Mouse (Mus musculus) hindbrain, embryonic 13.5 days (tissue): Measurements from ENCODE around the gene Msh3. TPM values are rescaled to one million over a fixed set of nuclear protein-coding genes. Genes with fewer than 3 reads are reported as not detected.
"Not testable (repeated sequence)": the region's sequence is repeated elsewhere in the genome, so short reads cannot be mapped to it uniquely, and the experiment has no call there.

Source experiments
- ATAC-seq: fragments of 200-750 bp; cut with Nextera tagmentation; 2 replicates; pipeline ENCODE4 v1.8.0; 2017; ENCODE audit warnings: moderate TSS enrichment; ENCODE audit not compliant: low FRiP score
- H3K27ac ChIP-seq: fragments of 300-500 bp; sonication (generic); 2 replicates; pipeline ENCODE4 v1.5.1; 2015; ENCODE audit warnings: inconsistent platforms, mild to moderate bottlenecking, moderate library complexity
- H3K27me3 ChIP-seq: fragments of 300-500 bp; sonication (generic); 2 replicates; pipeline ENCODE4 v1.6.1; 2015; ENCODE audit warnings: mild to moderate bottlenecking, inconsistent platforms
- H3K36me3 ChIP-seq: fragments of 300-500 bp; sonication (generic); 2 replicates; pipeline ENCODE4 v1.6.1; 2015; ENCODE audit warnings: mild to moderate bottlenecking, inconsistent platforms
- H3K4me1 ChIP-seq: fragments of 300-500 bp; sonication (generic); replicated peaks from 2 replicates; pipeline ENCODE4 v1.6.1; 2015; ENCODE audit warnings: inconsistent platforms
- H3K4me2 ChIP-seq: fragments of 300-500 bp; sonication (generic); 2 replicates; pipeline ENCODE4 v1.6.1; 2015; ENCODE audit warnings: inconsistent platforms, mild to moderate bottlenecking, moderate library complexity
- H3K4me3 ChIP-seq: fragments of 300-500 bp; sonication (generic); 2 replicates; pipeline ENCODE4 v1.5.1; 2015; ENCODE audit warnings: mild to moderate bottlenecking, inconsistent platforms
- H3K9ac ChIP-seq: fragments of 300-500 bp; sonication (generic); 2 replicates; pipeline ENCODE4 v1.6.1; 2015; ENCODE audit warnings: mild to moderate bottlenecking, inconsistent platforms
- H3K9me3 ChIP-seq: fragments of 300-500 bp; sonication (generic); 2 replicates; pipeline ENCODE4 v1.6.1; 2016; ENCODE audit warnings: inconsistent platforms
- whole genome bisulfite sequencing: fragments of 180-500 bp; shearing (Covaris S2); methylation state at CpG from one replicate; pipeline ENCODE4 v1.1.7; 2015; 5-methylcytosine and 5-hydroxymethylcytosine counted together
- polyA plus RNA-seq: library from polyadenylated mRNA; unstranded; fragments of >200 nt; fragmentation: Nextera tagmentation; extraction: Ambion mirVana; gene quantifications from 2 replicates; pipeline ENCODE4 v1.2.1, GENCODE M21; 2015

The Msh3 gene
- 27.1 and 27.3 TPM in 2 replicates for polyA plus RNA-seq

GRCm38 (mm10) chr13:92354456-92355271 is at the start of gene Msh3, which contains the start of gene Dhfr:
Gene Msh3, minus strand, starts transcription at chr13:92355003.
Gene Dhfr, plus strand, starts transcription at chr13:92354726.
- Histone ChIP-seq H3K36me3 (peaks cover 10% of the 10 kb centered on the region), H3K4me2 (peak within 1 kb of the TSS; percentile 91), H3K27me3 (no peaks in the 10 kb centered on the region), H3K9ac (peak within 1 kb of the TSS; percentile 79), H3K4me3 (peak within 1 kb of the TSS; percentile 56), H3K27ac (peak within 1 kb of the TSS; percentile 93), H3K9me3 (no peaks in the 10 kb centered on the region), H3K4me1 (peaks cover 17% of the 10 kb centered on the region)
- WGBS: 1% methylated on average over 76 of the region's 76 CpGs
- peak; percentile 99 for ATAC-seq

GRCm38 (mm10) chr13:92403496-92403895 is 48.7 kb upstream of the Msh3 start:
- 85% methylated on average over 3 of the region's 3 CpGs for WGBS
- no peak for ATAC-seq
- Histone ChIP-seq H3K4me2 (no peak overlapping the region), H3K27ac (no peak overlapping the region), H3K27me3 (no peaks in the 10 kb centered on the region), H3K4me3 (no peak overlapping the region), H3K36me3 (no peaks in the 10 kb centered on the region), H3K9me3 (no peaks in the 10 kb centered on the region), H3K9ac (no peak overlapping the region), H3K4me1 (no peaks in the 10 kb centered on the region)

DNA sequence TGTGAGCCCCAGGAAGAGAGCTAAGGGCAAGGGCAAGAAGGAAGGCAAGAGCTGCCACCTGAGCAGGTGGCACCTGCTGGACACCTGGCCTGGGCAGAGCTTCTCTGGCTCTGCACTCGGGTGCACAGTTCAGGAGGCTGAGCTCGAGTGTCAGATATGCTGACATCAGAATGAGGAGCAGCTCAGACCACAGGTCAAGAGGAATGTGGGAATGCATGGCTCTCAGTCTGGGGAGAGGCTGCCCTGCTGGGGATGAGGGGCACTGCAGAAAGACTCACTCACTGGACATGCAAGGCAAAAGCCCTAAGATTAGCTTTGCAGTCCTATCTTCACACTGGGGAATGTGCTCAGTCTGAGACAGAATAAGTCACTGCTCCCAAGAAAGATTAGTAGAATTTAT is 47.3 kb upstream of the Msh3 start:
- H3K27ac ChIP-seq: no peak overlapping the region
- no peak overlapping the region for H3K4me2 ChIP-seq
- no peaks in the 10 kb centered on the region for H3K4me1 ChIP-seq
- no peak for ATAC-seq
- H3K4me3 ChIP-seq: no peak overlapping the region
- H3K9ac ChIP-seq: no peak overlapping the region
- no peaks in the 10 kb centered on the region for H3K27me3 ChIP-seq
- 62% methylated on average over 2 of the region's 2 CpGs for WGBS
- H3K36me3 ChIP-seq: no peaks in the 10 kb centered on the region
- no peaks in the 10 kb centered on the region for H3K9me3 ChIP-seq

DNA sequence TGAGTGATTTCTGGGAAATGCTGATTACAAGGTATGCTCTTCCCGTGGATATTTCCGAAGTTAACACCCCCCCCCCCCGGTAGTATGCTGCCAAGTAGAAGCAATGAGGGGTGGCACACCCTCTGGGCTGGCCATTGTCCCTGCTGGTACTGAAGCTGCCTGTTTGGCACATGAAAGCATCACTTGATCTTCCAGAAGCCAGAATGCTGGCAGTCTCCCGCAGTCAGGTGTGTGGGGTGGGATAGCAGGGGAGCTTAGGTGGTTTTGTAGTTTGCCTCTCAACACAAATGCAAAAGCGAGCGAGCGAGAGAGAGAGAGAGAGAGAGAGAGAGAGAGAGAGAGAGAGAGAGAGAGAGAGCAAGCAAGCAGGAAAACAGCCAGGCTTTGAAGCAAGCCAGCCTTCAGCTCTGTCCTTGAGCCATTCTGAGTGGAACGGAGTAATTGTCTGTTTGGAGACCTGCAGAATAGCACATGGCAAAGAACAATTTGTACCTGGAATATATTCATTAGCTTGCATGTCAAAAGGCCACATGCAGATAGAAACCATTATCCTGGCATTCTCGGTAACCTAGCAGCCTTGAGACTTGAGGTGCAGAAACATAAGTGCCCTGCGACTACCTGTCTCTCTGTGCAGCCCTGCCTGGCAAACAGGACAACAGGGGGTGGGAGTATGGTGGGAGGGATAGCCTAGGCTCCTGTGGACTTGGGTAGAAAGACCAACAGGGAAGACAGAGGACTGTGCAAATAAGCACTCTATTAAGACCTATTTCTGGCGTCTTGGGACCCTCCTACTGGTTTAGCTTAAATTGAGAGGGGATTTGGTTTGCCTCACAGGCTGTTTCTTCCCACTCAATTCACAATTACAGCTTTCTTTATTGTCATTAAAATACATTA is 43.9 kb upstream of the Msh3 start:
- no peaks in the 10 kb centered on the region for H3K27me3 ChIP-seq
- no peak for ATAC-seq
- no peaks in the 10 kb centered on the region for H3K4me1 ChIP-seq
- H3K9ac ChIP-seq: no peak overlapping the region
- H3K4me2 ChIP-seq: no peak overlapping the region
- H3K27ac ChIP-seq: no peak overlapping the region
- WGBS: 68% methylated on average over 11 of the region's 11 CpGs
- H3K4me3 ChIP-seq: no peak overlapping the region
- no peaks in the 10 kb centered on the region for H3K36me3 ChIP-seq
- no peaks in the 10 kb centered on the region for H3K9me3 ChIP-seq

GRCm38 (mm10) chr13:92393047-92393661 is 38.4 kb upstream of the Msh3 start:
- Histone ChIP-seq H3K9me3 (no peaks in the 10 kb centered on the region), H3K36me3 (no peaks in the 10 kb centered on the region), H3K9ac (no peak overlapping the region), H3K27me3 (no peaks in the 10 kb centered on the region), H3K27ac (no peak overlapping the region), H3K4me1 (no peaks in the 10 kb centered on the region), H3K4me3 (no peak overlapping the region), H3K4me2 (no peak overlapping the region)
- WGBS: 92% methylated on average over 12 of the region's 12 CpGs
- no peak for ATAC-seq

DNA sequence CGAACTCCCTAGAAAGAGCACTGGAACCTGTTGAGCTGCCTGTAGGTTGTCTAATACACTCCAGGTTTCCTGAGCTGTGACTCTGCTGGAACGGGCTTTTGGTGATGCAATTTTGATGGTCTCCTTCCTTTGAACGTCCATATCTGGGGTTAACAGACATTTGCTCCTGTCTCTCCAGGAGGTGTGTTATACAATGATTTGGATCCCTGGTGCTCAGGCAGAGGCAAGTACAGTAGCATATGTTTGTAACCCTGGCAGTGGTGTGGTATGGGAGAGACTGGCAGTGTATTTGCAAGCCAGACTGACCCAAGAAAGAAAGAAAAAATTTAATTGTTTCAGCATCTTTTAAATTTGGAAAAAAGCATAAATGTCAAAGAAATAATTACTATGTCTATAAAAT is 32.6 kb upstream of the Msh3 start:
- Histone ChIP-seq H3K9ac (no peak overlapping the region), H3K4me1 (no peaks in the 10 kb centered on the region), H3K9me3 (no peaks in the 10 kb centered on the region), H3K27me3 (no peaks in the 10 kb centered on the region), H3K36me3 (no peaks in the 10 kb centered on the region), H3K4me2 (no peak overlapping the region), H3K4me3 (no peak overlapping the region), H3K27ac (no peak overlapping the region)
- ATAC-seq: no peak
- WGBS: 85% methylated on average over 3 of the region's 3 CpGs

DNA sequence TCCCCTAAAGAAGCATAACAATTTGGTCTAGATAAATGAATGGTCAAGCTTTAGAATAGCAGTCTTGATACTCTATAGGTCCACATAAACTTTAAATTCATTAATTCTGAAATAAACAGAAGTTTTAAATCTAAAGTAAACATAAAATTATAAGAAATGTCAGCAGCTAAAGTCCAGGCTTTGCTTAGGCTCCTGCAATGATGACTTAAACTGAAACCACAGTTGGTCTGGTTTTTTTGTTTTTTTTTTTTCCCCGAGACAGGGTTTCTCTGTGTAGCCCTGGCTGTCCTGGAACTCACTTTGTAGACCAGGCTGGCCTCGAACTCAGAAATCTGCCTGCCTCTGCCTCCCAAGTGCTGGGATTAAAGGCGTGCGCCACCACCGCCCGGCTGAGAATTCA is 16.7 kb upstream of the Msh3 start:
- not testable (repeated sequence) for H3K27ac ChIP-seq

GRCm38 (mm10) chr13:92370811-92371210 is 16.0 kb upstream of the Msh3 start:
- no peak overlapping the region for H3K27ac ChIP-seq
- ATAC-seq: no peak
- WGBS: 94% methylated on average over 3 of the region's 3 CpGs

More for the DNA sequence above, 16.7 kb upstream of the Msh3 start:
- H3K9ac ChIP-seq, H3K4me3 ChIP-seq, H3K4me1 ChIP-seq, H3K9me3 ChIP-seq, ATAC-seq, H3K27me3 ChIP-seq, H3K4me2 ChIP-seq: not testable (repeated sequence)
- WGBS: 96% methylated on average over 6 of the region's 6 CpGs
- H3K36me3 ChIP-seq: peaks cover 16% of the 10 kb centered on the region

DNA sequence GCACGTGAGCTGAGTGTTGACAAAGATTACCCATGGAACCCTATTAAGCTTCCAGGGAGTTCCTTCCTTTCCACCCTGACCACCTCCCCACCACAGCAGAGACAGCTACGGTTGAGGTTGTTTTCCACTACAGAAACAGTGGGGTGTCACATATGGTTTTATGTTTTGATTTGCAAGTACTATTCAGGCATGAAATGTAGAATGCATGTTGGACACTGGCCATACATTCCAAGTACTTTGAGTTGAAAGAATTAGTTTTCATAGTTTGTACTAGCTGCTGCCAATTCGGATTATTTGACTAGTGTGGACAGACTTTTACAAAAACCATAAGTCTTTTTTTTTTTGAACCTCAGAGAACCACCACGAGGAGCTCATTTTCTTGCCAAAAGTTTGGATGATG is 10.5 kb upstream of the Msh3 start:
- 80% methylated on average over 4 of the region's 4 CpGs for WGBS
- Histone ChIP-seq H3K27me3 (no peaks in the 10 kb centered on the region), H3K4me2 (no peak overlapping the region), H3K9me3 (no peaks in the 10 kb centered on the region), H3K4me1 (no peaks in the 10 kb centered on the region), H3K4me3 (no peak overlapping the region), H3K36me3 (peaks cover 16% of the 10 kb centered on the region), H3K9ac (no peak overlapping the region), H3K27ac (no peak overlapping the region)
- ATAC-seq: no peak

More at GRCm38 (mm10) chr13:92370811-92371210, 16.0 kb upstream of the Msh3 start:
- H3K4me3 ChIP-seq: no peak overlapping the region
- H3K4me2 ChIP-seq: no peak overlapping the region
- H3K9ac ChIP-seq: no peak overlapping the region
- H3K36me3 ChIP-seq: peaks cover 16% of the 10 kb centered on the region
- no peaks in the 10 kb centered on the region for H3K9me3 ChIP-seq
- H3K4me1 ChIP-seq: no peaks in the 10 kb centered on the region
- H3K27me3 ChIP-seq: no peaks in the 10 kb centered on the region

DNA sequence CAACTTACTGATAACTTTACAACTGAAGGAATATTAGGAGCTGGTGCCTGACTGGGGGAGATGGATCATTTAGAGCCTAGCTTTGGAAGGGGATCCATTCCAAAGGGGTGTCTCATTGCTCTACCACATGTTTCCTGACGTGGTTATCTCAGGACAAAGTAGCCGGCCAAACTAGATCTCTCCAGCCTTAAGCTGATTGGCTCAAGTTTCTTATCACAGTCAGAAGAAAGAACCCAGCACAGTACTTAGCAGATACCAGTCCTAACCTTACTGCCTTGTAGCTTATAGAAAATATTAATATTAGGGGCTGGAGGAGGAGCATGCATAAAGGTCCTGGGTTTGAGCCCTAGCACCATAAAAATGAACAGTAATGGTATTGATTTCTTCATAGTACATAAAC is 6.8 kb upstream of the Msh3 start:
- no peaks in the 10 kb centered on the region for H3K9me3 ChIP-seq
- ATAC-seq: no peak
- H3K27ac ChIP-seq: no peak overlapping the region
- no peak overlapping the region for H3K4me2 ChIP-seq
- H3K9ac ChIP-seq: no peak overlapping the region
- H3K4me3 ChIP-seq: no peak overlapping the region
- H3K4me1 ChIP-seq: no peaks in the 10 kb centered on the region
- H3K36me3 ChIP-seq: peaks cover 3% of the 10 kb centered on the region; the same call in 1 of the 2 replicates
- no peaks in the 10 kb centered on the region for H3K27me3 ChIP-seq
- WGBS: 90% methylated on average over 2 of the region's 2 CpGs

- 62% methylated on average over 2 of the region's 2 CpGs for WGBS
- Histone ChIP-seq H3K27me3 (no peaks in the 10 kb centered on the region), H3K4me3 (no peak overlapping the region), H3K4me2 (no peak overlapping the region), H3K9me3 (no peaks in the 10 kb centered on the region), H3K9ac (no peak overlapping the region), H3K4me1 (peaks cover 17% of the 10 kb centered on the region), H3K27ac (no peak overlapping the region), H3K36me3 (peaks cover 3% of the 10 kb centered on the region; the same call in 1 of the 2 replicates)
- ATAC-seq: no peak
Observed at GRCm38 (mm10) chr13:92357644-92358043, 2.8 kb upstream of the Msh3 start.

DNA sequence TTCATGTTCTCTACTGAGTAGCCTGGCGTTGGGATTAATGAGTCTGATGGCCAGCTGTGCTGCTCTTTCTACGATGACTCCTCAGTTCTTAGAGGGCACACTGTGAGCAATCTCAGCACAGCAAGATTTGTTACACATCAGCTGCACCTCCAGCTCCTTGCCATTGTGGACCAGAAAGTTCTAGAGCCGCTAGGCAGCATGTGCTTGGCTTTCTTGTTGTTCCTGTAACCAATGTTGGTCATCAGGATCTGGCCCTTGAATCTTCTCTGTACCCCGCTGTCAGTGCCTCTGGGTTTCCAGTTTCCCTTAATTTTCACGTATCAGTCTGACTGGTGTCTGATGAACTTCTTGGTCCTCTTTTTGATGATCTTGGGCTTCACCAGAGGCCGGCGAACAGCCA is 1.6 kb upstream of the Msh3 start:
- peaks cover 3% of the 10 kb centered on the region; the same call in 1 of the 2 replicates for H3K36me3 ChIP-seq
- H3K4me1 ChIP-seq: peaks cover 17% of the 10 kb centered on the region
- no peak overlapping the region for H3K27ac ChIP-seq
- ATAC-seq: no peak
- 70% methylated on average over 7 of the region's 7 CpGs for WGBS
- no peaks in the 10 kb centered on the region for H3K9me3 ChIP-seq
- H3K4me2 ChIP-seq: peak overlapping the region; percentile 91
- 0 out of 2 replicates have a peak overlapping the region, but pooled peaks have one; percentile 56 for H3K4me3 ChIP-seq
- no peak overlapping the region for H3K9ac ChIP-seq
- no peaks in the 10 kb centered on the region for H3K27me3 ChIP-seq
